Mouse (Mus musculus) erythroblast, embryonic 14.5 days (primary cell): ENCODE results near the gene Fam53b.

Source experiments
- GATA1 ChIP-seq: IDR thresholded peaks from 2 replicates; pipeline ENCODE4 v1.6.1; 2012; ENCODE audit warnings: low read length, inconsistent platforms, mixed read lengths
- TAL1 ChIP-seq: IDR thresholded peaks from 3 replicates; pipeline ENCODE4 v1.6.1; 2012; ENCODE audit warnings: low read length, inconsistent platforms, mixed read lengths

DNA sequence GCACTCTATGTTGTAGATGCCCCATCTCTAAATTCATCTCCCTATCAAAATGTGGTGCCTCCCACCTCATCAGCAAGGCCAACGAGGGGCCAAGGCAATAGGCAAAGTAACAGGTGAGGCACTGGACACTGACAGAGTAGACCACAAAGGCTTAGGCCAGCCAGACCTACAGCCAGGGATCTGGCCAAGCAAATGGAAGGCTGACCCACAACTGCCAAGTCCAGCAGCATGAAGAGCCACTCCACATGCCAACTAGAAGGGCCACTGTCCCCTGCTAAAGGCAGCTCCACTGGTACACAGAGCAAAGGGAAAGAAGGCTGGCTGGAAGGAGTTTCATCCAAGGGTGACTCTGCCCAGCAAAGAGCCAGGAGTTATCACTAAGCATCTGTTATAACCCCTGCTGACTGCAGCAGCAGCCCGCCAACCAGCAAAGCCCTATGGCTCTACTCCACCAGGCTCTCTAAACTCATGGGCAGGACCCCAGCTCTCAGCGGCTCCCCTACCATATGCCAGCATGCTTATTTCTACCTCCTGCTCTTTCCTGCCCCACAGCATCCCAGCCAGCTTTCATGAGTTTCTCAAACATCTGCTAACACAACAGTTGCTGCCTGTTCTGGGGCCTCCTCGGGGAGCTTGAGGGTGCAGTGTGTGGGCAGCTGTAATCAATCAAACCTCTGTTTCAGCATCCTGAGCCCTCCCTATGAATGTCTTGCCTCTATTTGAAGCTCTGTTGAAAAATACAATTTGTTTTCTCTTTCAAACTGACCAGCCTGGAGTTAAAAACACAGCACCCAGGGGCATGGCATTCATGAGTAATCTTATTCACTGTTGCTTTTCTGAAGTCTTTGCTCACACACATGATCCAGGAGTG lies 59.9 kb downstream of the Fam53b start:
- no peak for TF ChIP-seq GATA1
- TF ChIP-seq TAL1, result no peak
